Mouse (Mus musculus) lung, adult 2 months (tissue): ENCODE measurements around the gene Fam189a2.

Experiments used
- CTCF ChIP-seq: fragments of 200-500 bp; IDR thresholded peaks from 2 replicates; pipeline ENCODE4 v1.5.1; 2011; ENCODE audit warnings: mild to moderate bottlenecking, low read length, control low read depth; ENCODE audit not compliant: insufficient read depth
- POLR2A ChIP-seq: fragments of 200-500 bp; IDR thresholded peaks from 2 replicates; pipeline ENCODE4 v1.6.1; 2011; ENCODE audit warnings: low read depth, mild to moderate bottlenecking, control low read depth, low read length, borderline replicate concordance; ENCODE audit errors: extremely low read depth

- no peak for TF ChIP-seq CTCF
- no peak for TF ChIP-seq POLR2A
Measured at GRCm38 (mm10) chr19:23964401-23964910, 66.4 kb downstream of the Fam189a2 start.
